ENCODE assay signal across 12 mouse cellular contexts in the genomic region with DNA sequence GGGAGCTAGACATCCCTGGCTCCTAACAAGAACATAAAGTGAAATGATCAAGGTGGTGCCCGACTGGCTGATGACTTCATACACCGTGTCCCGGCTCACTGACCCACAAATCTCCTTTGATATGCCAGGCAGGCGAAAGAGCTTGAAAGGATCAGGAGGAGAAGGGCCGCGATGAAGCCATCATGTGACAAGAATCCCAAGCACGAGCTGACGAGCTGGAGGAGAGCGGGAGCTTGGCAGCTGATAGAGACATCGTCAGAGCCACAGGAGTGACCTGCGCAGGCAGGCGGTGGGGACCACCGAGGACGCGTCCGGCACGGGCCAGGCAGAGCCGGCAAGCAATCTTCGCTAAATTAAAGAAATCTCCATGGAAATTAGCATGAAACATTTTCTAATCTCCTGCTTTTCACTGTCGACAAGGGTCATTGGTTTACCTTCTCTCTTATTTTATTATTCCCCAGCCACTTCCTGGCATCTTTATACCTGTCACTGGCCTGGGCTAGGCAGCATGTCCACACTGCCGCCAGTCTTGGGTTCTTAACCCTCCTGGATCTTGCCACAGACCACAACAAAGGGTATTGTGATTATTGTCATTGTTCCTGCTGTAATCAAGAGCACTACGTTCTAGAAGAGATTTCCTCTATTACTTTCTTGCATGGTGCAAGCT.
DNase-seq lines count a peak whose midpoint lies in the region; ATAC-seq and TF ChIP-seq lines count a peak whose summit lies in the region.
"Had no signal": no experiment of that assay in that cellular context is flagged by ENCODE, and none has a peak within 500 bp of the region (broad histone marks: within the 10 kb centered on the region; RNA-seq: fewer than 3 reads in every experiment).

No protein-coding gene starts in this region.

- whole genome bisulfite sequencing in cerebellum, adult 2 months: 9% methylated on average over 22 of the region's 22 CpGs
- WGBS in midbrain, embryonic 11.5 days: 24% methylated on average over 22 of the region's 22 CpGs

- no peaks in the 10 kb centered on the region for H3K9me3 ChIP-seq in midbrain, embryonic 11.5 days (ENCODE audit: control insufficient read depth, low read length)
- H3K9me3 ChIP-seq: heart, embryonic 15.5 days had no signal

- TF ChIP-seq POLR2A in cerebellum, adult 2 months (IDR thresholded peaks at IDR 0.05; ENCODE audit: borderline replicate concordance, insufficient read depth, low read length): no peak
- no peak for TF ChIP-seq POLR2A in testis, adult 2 months (IDR thresholded peaks at IDR 0.05; ENCODE audit: control insufficient read depth, low read depth, low read length)

- no peak overlapping the region for H3K4me3 ChIP-seq in cerebellum, adult 2 months (replicated peaks; ENCODE audit: insufficient read depth, low read depth, low read length)
- H3K4me3 ChIP-seq in testis, adult 2 months (ENCODE audit: control insufficient read depth, low read depth, low read length): peak overlapping the region; percentile 22; the same call in 1 of the 2 replicates
- no peak overlapping the region; the same call in 1 of the 2 replicates for H3K4me3 ChIP-seq in midbrain, embryonic 11.5 days (ENCODE audit: low read depth, low read length)
- H3K4me3 ChIP-seq: heart, embryonic 15.5 days had no signal

- no peaks in the 10 kb centered on the region for H3K27me3 ChIP-seq in cerebellum, adult 2 months (ENCODE audit: control insufficient read depth, insufficient read depth, low read length)
- no peaks in the 10 kb centered on the region for H3K27me3 ChIP-seq in testis, adult 2 months (ENCODE audit: control insufficient read depth, insufficient read depth, low read length)
- peaks cover 45% of the 10 kb centered on the region for H3K27me3 ChIP-seq in midbrain, embryonic 11.5 days (ENCODE audit: control insufficient read depth, insufficient read depth, low read length)
- H3K27me3 ChIP-seq: heart, embryonic 15.5 days had no signal

- peak; percentile 93 for ATAC-seq in midbrain, embryonic 11.5 days (ENCODE audit: low FRiP score)

- peak; percentile 1 to 5 for DNase-seq in cerebellum, adult 2 months
- no peak for DNase-seq in cerebellum, adult 11 months
- no peak for DNase-seq in testis, postnatal 14 days (ENCODE audit: low spot score)
- DNase-seq in midbrain, embryonic 11.5 days (ENCODE audit: low spot score, missing footprints): peak; percentile 92
- DNase-seq in gastrocnemius, adult 8-10 months (ENCODE audit: low spot score in 2 of 2): no peak
- DNase-seq in heart, adult 8-10 months (ENCODE audit: low spot score): no peak
- DNase-seq in lung, postnatal 25 days (ENCODE audit: low spot score): no peak
- DNase-seq: kidney, adult 11 months; liver had no signal

- no peak overlapping the region for H3K27ac ChIP-seq in cerebellum, adult 2 months (ENCODE audit: insufficient read depth, low read length)
- no peak overlapping the region for H3K27ac ChIP-seq in testis, adult 2 months (ENCODE audit: control insufficient read depth, insufficient read depth, low read depth, low read length)
- H3K27ac ChIP-seq in midbrain, embryonic 11.5 days (ENCODE audit: low read depth, low read length): no peak overlapping the region
- H3K27ac ChIP-seq: heart, embryonic 15.5 days; stomach, postnatal 0 days had no signal

- H3K9ac ChIP-seq in midbrain, embryonic 11.5 days (ENCODE audit: low read length): no peak overlapping the region
- H3K9ac ChIP-seq: heart, embryonic 15.5 days had no signal

- H3K4me1 ChIP-seq in cerebellum, adult 2 months (ENCODE audit: control insufficient read depth, insufficient read depth, low read length): no peaks in the 10 kb centered on the region
- peaks cover 5% of the 10 kb centered on the region for H3K4me1 ChIP-seq in testis, adult 2 months (ENCODE audit: control insufficient read depth, insufficient read depth, low read length)
- H3K4me1 ChIP-seq in midbrain, embryonic 11.5 days (ENCODE audit: control insufficient read depth, insufficient read depth, low read length): no peaks in the 10 kb centered on the region
- H3K4me1 ChIP-seq: heart, embryonic 15.5 days had no signal

- no peaks in the 10 kb centered on the region for H3K36me3 ChIP-seq in testis, adult 2 months (ENCODE audit: control insufficient read depth, insufficient read depth, low read length)
- H3K36me3 ChIP-seq in midbrain, embryonic 11.5 days (ENCODE audit: control insufficient read depth, insufficient read depth, low read length): no peaks in the 10 kb centered on the region
- H3K36me3 ChIP-seq: heart, embryonic 15.5 days had no signal

- H3K4me2 ChIP-seq in midbrain, embryonic 11.5 days: peak overlapping the region; percentile 22; the same call in 1 of the 2 replicates
- H3K4me2 ChIP-seq: heart, embryonic 15.5 days had no signal

- TF ChIP-seq CTCF in cerebellum, adult 2 months (IDR thresholded peaks at IDR 0.05; ENCODE audit: borderline replicate concordance, insufficient read depth, low read depth, low read length): no peak
- TF ChIP-seq CTCF in testis, adult 2 months (IDR thresholded peaks at IDR 0.05; ENCODE audit: control insufficient read depth, insufficient read depth, insufficient replicate concordance, low read depth, low read length): no peak

Comparison
In these comparisons a context has a peak if more than half of its experiments do, and no peak if none do; other contexts are left out.
1. DNase-seq: peak in cerebellum, adult 2 months (2 of 2) and midbrain, embryonic 11.5 days (single experiment); none in cerebellum, adult 11 months (single experiment), testis, postnatal 14 days (single experiment), gastrocnemius, adult 8-10 months (0 of 2), heart, adult 8-10 months (single experiment) and lung, postnatal 25 days (single experiment).